8 mouse cellular contexts compared by ENCODE assay signal in the genomic region with DNA sequence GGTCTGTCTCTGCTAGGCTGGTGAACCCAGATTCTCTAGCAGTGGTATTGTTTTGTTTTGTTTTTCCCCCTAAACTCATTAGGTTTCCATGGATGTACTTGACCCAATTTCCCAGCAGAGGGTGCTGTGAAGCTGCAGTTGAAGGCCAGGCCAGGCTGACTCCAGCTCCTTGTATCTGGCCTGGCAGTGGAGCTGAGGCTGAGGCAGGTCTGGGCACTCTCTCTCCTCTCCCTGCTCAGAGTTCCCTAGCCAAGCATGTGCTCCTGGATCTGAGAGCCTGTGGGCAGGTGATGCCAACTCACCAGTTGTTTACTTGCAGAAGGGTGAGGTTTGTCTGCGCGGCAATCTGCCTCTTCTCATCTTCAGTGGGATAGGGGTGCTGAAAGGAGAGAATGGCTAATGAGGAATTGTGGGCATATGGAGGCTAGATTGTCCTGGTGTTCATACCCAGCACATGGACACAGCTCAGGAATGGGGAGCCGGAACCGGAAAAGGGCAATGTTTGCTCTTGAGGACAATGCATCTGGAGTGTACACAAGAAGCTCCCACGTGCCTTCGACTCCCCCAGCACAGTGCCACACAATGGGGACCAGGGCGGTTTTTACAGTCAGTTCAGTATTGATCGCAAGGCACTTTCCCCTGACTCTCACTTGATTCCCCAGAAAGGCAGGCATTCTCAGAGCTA.
DNase-seq lines count a peak whose midpoint lies in the region; ATAC-seq and TF ChIP-seq lines count a peak whose summit lies in the region.

No protein-coding gene starts in this region.

- TF ChIP-seq POLR2A in olfactory bulb, adult 2 months (IDR thresholded peaks at IDR 0.05; ENCODE audit: insufficient read depth, low read depth, low read length), result no peak

- H3K36me3 ChIP-seq in kidney, embryonic 15.5 days, result no peaks in the 10 kb centered on the region
- H3K36me3 ChIP-seq in liver, embryonic 14.5 days (replicated peaks; ENCODE audit: control insufficient read depth, insufficient read depth, low read depth), result no peaks in the 10 kb centered on the region

- no peaks in the 10 kb centered on the region for H3K9me3 ChIP-seq in kidney, embryonic 15.5 days (replicated peaks)
- no peaks in the 10 kb centered on the region for H3K9me3 ChIP-seq in liver, embryonic 14.5 days (ENCODE audit: control insufficient read depth, low read length)

- no peak overlapping the region for H3K9ac ChIP-seq in kidney, embryonic 15.5 days
- H3K9ac ChIP-seq in liver, embryonic 14.5 days (replicated peaks), result no peak overlapping the region

- H3K27ac ChIP-seq in kidney, embryonic 15.5 days, result no peak overlapping the region
- H3K27ac ChIP-seq in liver, embryonic 14.5 days, result no peak overlapping the region
- no peak overlapping the region for H3K27ac ChIP-seq in olfactory bulb, adult 2 months (ENCODE audit: insufficient read depth, low read depth, low read length)

- peak; percentile 61 for TF ChIP-seq CTCF in liver, embryonic 14.5 days (IDR thresholded peaks at IDR 0.05; ENCODE audit: low read depth)
- TF ChIP-seq CTCF in olfactory bulb, adult 2 months (IDR thresholded peaks at IDR 0.05; ENCODE audit: insufficient read depth, low read depth, low read length), result peak; percentile 61; the same call in 1 of the 2 replicates

- TF ChIP-seq EP300 in liver, embryonic 14.5 days (IDR thresholded peaks at IDR 0.05; ENCODE audit: low read depth), result no peak

- ATAC-seq in common myeloid progenitor, adult 5-6 weeks (replicated peaks; ENCODE audit: low read depth, poor library complexity, severe bottlenecking), result peak; percentile 64
- ATAC-seq in kidney, embryonic 15.5 days (replicated peaks; ENCODE audit: low FRiP score), result 0 out of 2 replicates have a peak, but pooled peaks have one; percentile 58
- ATAC-seq in liver, embryonic 14.5 days (ENCODE audit: insufficient read depth), result no peak

- intact Hi-C loops in gastrocnemius, postnatal 36 days (cut with DNase I), result loop anchor here (1.0 to 5.0 kb wide), 3 partner anchors 52 to 335 kb away; partner anchors contain the start of gene Pknox2

- no peak overlapping the region for H3K4me2 ChIP-seq in kidney, embryonic 15.5 days
- no peak overlapping the region for H3K4me2 ChIP-seq in liver, embryonic 14.5 days (ENCODE audit: low read depth)

- DNase-seq in ovary, adult 18-20 months (ENCODE audit: low spot score), result peak; percentile 60
- DNase-seq in ovary, postnatal 10 days (ENCODE audit: low spot score), result no peak
- DNase-seq in gastrocnemius, postnatal 36 days, result peak; percentile 42 to 63
- no peak for DNase-seq in liver, embryonic 14.5 days (ENCODE audit: low read depth in 3 of 3, low spot score in 3 of 3)
- no peak for DNase-seq in c-Kit-positive CD71-positive TER-119-positive erythroid progenitor cells, embryonic 14.5 days (ENCODE audit: low spot score)

- H3K27me3 ChIP-seq in kidney, embryonic 15.5 days, result no peaks in the 10 kb centered on the region
- no peaks in the 10 kb centered on the region for H3K27me3 ChIP-seq in liver, embryonic 14.5 days (ENCODE audit: control insufficient read depth, insufficient read depth, low read length)

- WGBS in kidney, embryonic 15.5 days, result 90% methylated on average over 8 of the region's 8 CpGs
- 60% methylated on average over 8 of the region's 8 CpGs for WGBS in liver, embryonic 14.5 days (ENCODE audit: insufficient replicate concordance)
- 72% methylated on average over 8 of the region's 8 CpGs for WGBS in olfactory bulb, adult 2 months

- H3K4me1 ChIP-seq in kidney, embryonic 15.5 days, result no peaks in the 10 kb centered on the region
- H3K4me1 ChIP-seq in liver, embryonic 14.5 days (replicated peaks; ENCODE audit: control insufficient read depth in 2 of 2, insufficient read depth in 2 of 2, low read length in 1 of 2), result no peaks in the 10 kb centered on the region
- peaks cover 5% of the 10 kb centered on the region for H3K4me1 ChIP-seq in olfactory bulb, adult 2 months (ENCODE audit: control insufficient read depth, insufficient read depth, low read length)

- no peak overlapping the region for H3K4me3 ChIP-seq in kidney, embryonic 15.5 days (replicated peaks)
- H3K4me3 ChIP-seq in liver, embryonic 14.5 days (ENCODE audit: insufficient read depth in 1 of 2, low read depth in 2 of 2, low read length in 2 of 2), result no peak overlapping the region
- H3K4me3 ChIP-seq in olfactory bulb, adult 2 months (ENCODE audit: insufficient read depth, low read depth, low read length), result no peak overlapping the region

Comparison
In these comparisons a context has a peak if more than half of its experiments do, and no peak if none do; other contexts are left out.
1. DNase-seq: peak in ovary, adult 18-20 months (single experiment) and gastrocnemius, postnatal 36 days (2 of 2); none in ovary, postnatal 10 days (single experiment), liver, embryonic 14.5 days (0 of 3) and c-Kit-positive CD71-positive TER-119-positive erythroid progenitor cells, embryonic 14.5 days (single experiment).